Mouse (Mus musculus): Measurements from ENCODE around the gene Palm2. TPM values are rescaled to one million over a fixed set of nuclear protein-coding genes. Genes with fewer than 3 reads are reported as not detected.
A peak's percentile ranks its signal among the peaks of the same experiment; 100 is the strongest.

The Palm2 gene
- polyA plus RNA-seq, 1 experiment from 2014 or later = 8.6 TPM

DNA sequence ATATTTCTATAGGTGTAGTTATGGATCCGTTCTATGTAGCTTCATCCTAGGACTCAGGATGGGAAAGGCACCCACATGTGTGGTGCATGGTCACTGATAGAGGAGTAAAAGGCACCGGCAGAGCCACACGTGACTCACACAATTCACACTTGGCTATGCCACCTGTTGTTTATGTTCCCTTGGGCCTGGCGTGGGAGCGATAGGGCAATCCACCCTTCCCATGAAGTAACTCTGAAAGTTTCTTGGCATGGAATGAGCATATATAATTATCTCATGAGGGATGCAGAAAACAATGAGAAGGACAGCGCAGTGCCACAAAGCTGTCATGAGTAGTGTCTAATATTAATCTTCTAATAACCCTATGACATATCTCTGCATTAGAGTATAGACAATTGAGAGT lies 296.0 kb downstream of the Palm2 start:
- no peak overlapping the region for H3K9ac ChIP-seq
- H3K27me3 ChIP-seq = no peaks in the 10 kb centered on the region
- H3K4me3 ChIP-seq = no peak overlapping the region
- no peaks in the 10 kb centered on the region for H3K36me3 ChIP-seq
- H3K4me2 ChIP-seq = no peak overlapping the region
- ATAC-seq (ENCODE audit: insufficient number of reproducible peaks, low FRiP score, low TSS enrichment, low read depth) = no peak
- no peaks in the 10 kb centered on the region for H3K4me1 ChIP-seq
- no peaks in the 10 kb centered on the region for H3K9me3 ChIP-seq
- H3K27ac ChIP-seq = no peak overlapping the region
- WGBS = 88% methylated on average over 6 of the region's 6 CpGs

- H3K9me3 ChIP-seq = no peaks in the 10 kb centered on the region
- no peak for ATAC-seq (ENCODE audit: insufficient number of reproducible peaks, low FRiP score, low TSS enrichment, low read depth)
- H3K27ac ChIP-seq = no peak overlapping the region
- no peaks in the 10 kb centered on the region for H3K36me3 ChIP-seq
- WGBS = 81% methylated on average over 11 of the region's 11 CpGs
- H3K4me1 ChIP-seq = no peaks in the 10 kb centered on the region; the same call in 1 of the 2 replicates
- H3K4me2 ChIP-seq = no peak overlapping the region
- H3K27me3 ChIP-seq = no peaks in the 10 kb centered on the region
- H3K4me3 ChIP-seq = no peak overlapping the region
- H3K9ac ChIP-seq = no peak overlapping the region
Measured at GRCm38 (mm10) chr4:57730801-57731598, 297.0 kb downstream of the Palm2 start.

- no peak overlapping the region for H3K27ac ChIP-seq
- no peaks in the 10 kb centered on the region for H3K9me3 ChIP-seq
- no peaks in the 10 kb centered on the region for H3K36me3 ChIP-seq
- H3K4me2 ChIP-seq = no peak overlapping the region
- H3K9ac ChIP-seq = no peak overlapping the region
- ATAC-seq (ENCODE audit: insufficient number of reproducible peaks, low FRiP score, low TSS enrichment, low read depth) = no peak
- H3K27me3 ChIP-seq = no peaks in the 10 kb centered on the region
- 86% methylated on average over 5 of the region's 5 CpGs for WGBS
- H3K4me3 ChIP-seq = no peak overlapping the region
- H3K4me1 ChIP-seq = no peaks in the 10 kb centered on the region; the same call in 1 of the 2 replicates
Measured at GRCm38 (mm10) chr4:57732351-57732750, 298.3 kb downstream of the Palm2 start.

DNA sequence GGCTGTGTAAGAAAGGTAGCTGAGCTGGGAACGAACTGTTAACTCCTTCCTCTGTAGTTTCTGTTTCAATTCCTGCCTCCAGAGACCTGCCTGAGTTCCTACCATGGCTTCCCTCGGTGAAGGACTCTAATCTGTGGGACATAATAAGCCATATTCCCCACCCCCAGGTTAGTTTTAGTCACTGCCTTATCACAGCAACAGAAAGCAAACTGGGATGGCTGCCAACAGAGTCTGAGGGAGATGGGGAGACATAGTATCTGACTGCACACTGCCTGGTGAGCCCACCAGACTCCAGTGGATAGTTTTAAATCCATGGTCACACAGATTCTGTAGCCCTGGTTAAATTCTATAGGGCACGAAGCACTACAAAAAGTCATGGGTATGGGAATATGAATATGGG lies 299.4 kb downstream of the Palm2 start:
- no peak for ATAC-seq (ENCODE audit: insufficient number of reproducible peaks, low FRiP score, low TSS enrichment, low read depth)
- Histone ChIP-seq H3K4me2 (no peak overlapping the region), H3K36me3 (no peaks in the 10 kb centered on the region), H3K4me1 (peaks cover 2% of the 10 kb centered on the region), H3K9me3 (no peaks in the 10 kb centered on the region), H3K9ac (no peak overlapping the region), H3K27ac (no peak overlapping the region), H3K27me3 (no peaks in the 10 kb centered on the region), H3K4me3 (no peak overlapping the region)
- 67% methylated on average over 3 of the region's 3 CpGs for WGBS

GRCm38 (mm10) chr4:57735426-57735825 lies 301.4 kb downstream of the Palm2 start:
- Histone ChIP-seq H3K4me2 (no peak overlapping the region), H3K27me3 (no peaks in the 10 kb centered on the region), H3K36me3 (no peaks in the 10 kb centered on the region), H3K4me3 (no peak overlapping the region), H3K4me1 (peaks cover 13% of the 10 kb centered on the region), H3K9me3 (no peaks in the 10 kb centered on the region), H3K9ac (no peak overlapping the region), H3K27ac (no peak overlapping the region)
- no peak for ATAC-seq (ENCODE audit: insufficient number of reproducible peaks, low FRiP score, low TSS enrichment, low read depth)
- WGBS = 76% methylated on average over 5 of the region's 5 CpGs

DNA sequence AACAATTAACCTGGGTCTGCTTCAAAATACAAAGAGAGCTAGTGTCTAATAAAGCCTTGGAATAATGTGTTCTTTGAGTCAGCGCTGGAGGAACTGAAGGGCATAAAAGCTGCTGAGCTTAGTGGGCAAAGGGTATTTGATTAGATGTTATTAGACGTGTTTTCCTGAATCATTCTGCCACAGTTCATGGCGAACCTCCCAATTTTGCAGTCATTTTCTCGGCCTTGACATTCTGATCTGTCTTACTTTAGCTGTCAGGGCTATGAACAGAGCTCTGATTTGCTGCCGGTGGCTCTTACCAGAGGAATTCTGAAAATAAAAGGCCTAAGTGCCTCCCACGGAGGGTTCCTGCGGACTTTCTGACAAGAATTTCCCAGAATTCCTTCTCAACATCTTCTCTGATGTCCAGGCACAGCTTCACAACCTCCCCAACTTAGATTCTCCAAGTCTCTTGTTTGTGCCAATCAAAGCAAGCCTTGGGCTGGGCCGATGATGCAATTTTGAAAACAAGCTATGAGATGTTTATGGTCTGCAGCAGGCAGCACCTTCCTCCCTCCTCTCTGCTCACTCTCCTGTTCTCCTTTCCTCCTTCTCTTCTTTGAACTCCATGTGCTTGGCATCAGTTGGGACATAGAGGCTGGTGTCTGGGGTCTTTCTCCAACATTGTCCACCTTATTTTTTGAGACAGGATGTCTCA lies 305.0 kb downstream of the Palm2 start:
- Histone ChIP-seq H3K36me3 (no peaks in the 10 kb centered on the region), H3K4me2 (no peak overlapping the region), H3K27ac (no peak overlapping the region), H3K4me1 (peaks cover 25% of the 10 kb centered on the region), H3K4me3 (no peak overlapping the region), H3K27me3 (no peaks in the 10 kb centered on the region), H3K9me3 (no peaks in the 10 kb centered on the region), H3K9ac (no peak overlapping the region)
- ATAC-seq (ENCODE audit: insufficient number of reproducible peaks, low FRiP score, low TSS enrichment, low read depth) = no peak
- WGBS = 23% methylated on average over 8 of the region's 8 CpGs

- Histone ChIP-seq H3K4me1 (peaks cover 24% of the 10 kb centered on the region), H3K4me2 (no peak overlapping the region), H3K4me3 (no peak overlapping the region), H3K27me3 (no peaks in the 10 kb centered on the region), H3K9me3 (no peaks in the 10 kb centered on the region), H3K36me3 (peaks cover 5% of the 10 kb centered on the region; the same call in 1 of the 2 replicates), H3K9ac (no peak overlapping the region), H3K27ac (no peak overlapping the region)
- WGBS = 40% methylated on average over 11 of the region's 11 CpGs
- ATAC-seq (ENCODE audit: insufficient number of reproducible peaks, low FRiP score, low TSS enrichment, low read depth) = no peak
Measured at GRCm38 (mm10) chr4:57743325-57743929, 309.4 kb downstream of the Palm2 start.

DNA sequence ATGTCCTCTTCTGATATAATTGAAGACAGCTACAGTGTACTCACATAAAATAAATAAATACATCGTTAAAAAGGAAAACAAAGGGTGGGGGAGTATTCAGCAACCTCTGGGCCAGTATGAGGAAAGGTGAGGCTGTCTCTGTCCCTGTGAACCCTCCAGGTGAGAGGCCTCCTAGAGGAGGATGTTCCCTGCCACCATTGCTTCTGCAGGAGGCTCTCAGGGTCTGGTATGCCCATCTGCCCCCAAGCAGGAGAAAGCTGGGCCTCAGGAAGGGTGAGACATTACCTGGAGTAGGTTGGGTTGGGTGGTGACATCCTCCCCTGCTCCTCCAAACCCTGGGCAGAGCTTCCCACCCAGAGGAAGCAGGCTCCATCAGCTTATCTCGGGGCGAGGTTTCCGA lies 316.6 kb downstream of the Palm2 start:
- WGBS = 61% methylated on average over 4 of the region's 4 CpGs
- Histone ChIP-seq H3K4me3 (no peak overlapping the region), H3K27ac (no peak overlapping the region), H3K9ac (no peak overlapping the region), H3K9me3 (no peaks in the 10 kb centered on the region), H3K4me1 (no peaks in the 10 kb centered on the region), H3K4me2 (no peak overlapping the region), H3K27me3 (no peaks in the 10 kb centered on the region), H3K36me3 (peaks cover 5% of the 10 kb centered on the region; the same call in 1 of the 2 replicates)
- ATAC-seq (ENCODE audit: insufficient number of reproducible peaks, low FRiP score, low TSS enrichment, low read depth) = no peak

DNA sequence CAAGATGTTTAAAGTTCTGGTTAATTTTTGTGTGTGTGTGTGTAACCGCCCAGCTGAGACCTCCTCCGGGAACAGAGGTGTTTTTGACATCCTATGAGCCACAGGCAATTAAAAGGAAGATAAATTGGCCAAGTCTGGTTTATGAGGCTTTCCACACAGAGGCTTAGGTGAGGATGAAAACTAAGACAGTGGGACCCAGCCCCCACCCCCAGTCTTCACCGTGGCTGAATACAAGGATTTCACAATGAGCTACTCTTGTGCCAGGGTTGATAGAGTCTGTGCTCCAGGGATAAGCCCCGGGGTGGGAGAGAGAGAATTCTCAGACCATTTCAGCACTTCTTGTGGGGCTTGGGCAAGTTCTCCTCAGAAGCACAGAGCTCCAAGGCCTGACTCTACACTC lies 317.0 kb downstream of the Palm2 start:
- H3K9me3 ChIP-seq = no peaks in the 10 kb centered on the region
- 44% methylated on average over 4 of the region's 4 CpGs for WGBS
- H3K36me3 ChIP-seq = peaks cover 3% of the 10 kb centered on the region; the same call in 1 of the 2 replicates
- no peak overlapping the region for H3K9ac ChIP-seq
- H3K27ac ChIP-seq = no peak overlapping the region
- no peak overlapping the region for H3K4me3 ChIP-seq
- no peaks in the 10 kb centered on the region for H3K27me3 ChIP-seq
- ATAC-seq (ENCODE audit: insufficient number of reproducible peaks, low FRiP score, low TSS enrichment, low read depth) = no peak
- no peaks in the 10 kb centered on the region for H3K4me1 ChIP-seq
- no peak overlapping the region for H3K4me2 ChIP-seq

DNA sequence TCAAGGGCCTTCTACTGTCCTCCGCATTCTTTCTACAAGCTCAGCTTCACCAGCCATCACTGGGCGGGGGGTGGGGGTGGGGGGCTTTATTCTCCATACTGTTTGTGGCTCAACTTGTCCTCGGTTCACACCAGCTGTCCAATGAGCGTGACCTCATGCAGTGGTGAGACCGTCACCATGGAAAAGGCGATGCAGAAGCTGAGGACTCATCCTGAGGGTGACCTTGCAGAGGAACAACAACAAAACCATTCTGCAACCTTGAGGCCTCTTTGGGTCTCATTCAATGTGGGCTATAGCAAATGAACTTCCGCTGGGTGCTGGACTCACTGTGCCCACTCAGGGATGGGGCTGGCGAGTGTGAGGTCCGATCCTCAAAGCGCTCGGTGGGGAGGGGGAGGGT lies 317.5 kb downstream of the Palm2 start:
- H3K27ac ChIP-seq = no peak overlapping the region
- H3K4me2 ChIP-seq = no peak overlapping the region
- H3K9me3 ChIP-seq = no peaks in the 10 kb centered on the region
- H3K36me3 ChIP-seq = peaks cover 3% of the 10 kb centered on the region; the same call in 1 of the 2 replicates
- no peaks in the 10 kb centered on the region for H3K4me1 ChIP-seq
- no peaks in the 10 kb centered on the region for H3K27me3 ChIP-seq
- no peak for ATAC-seq (ENCODE audit: insufficient number of reproducible peaks, low FRiP score, low TSS enrichment, low read depth)
- no peak overlapping the region for H3K4me3 ChIP-seq
- no peak overlapping the region for H3K9ac ChIP-seq
- WGBS = 93% methylated on average over 11 of the region's 11 CpGs

- ATAC-seq (ENCODE audit: insufficient number of reproducible peaks, low FRiP score, low TSS enrichment, low read depth) = no peak
- Histone ChIP-seq H3K9me3 (no peaks in the 10 kb centered on the region), H3K36me3 (peaks cover 3% of the 10 kb centered on the region; the same call in 1 of the 2 replicates), H3K9ac (no peak overlapping the region), H3K27me3 (no peaks in the 10 kb centered on the region), H3K27ac (no peak overlapping the region), H3K4me1 (0 out of 2 replicates have a peak, but pooled peaks cover 5% of the 10 kb centered on the region), H3K4me3 (no peak overlapping the region), H3K4me2 (no peak overlapping the region)
- WGBS = 89% methylated on average over 11 of the region's 11 CpGs
Measured at GRCm38 (mm10) chr4:57755085-57755484, 321.0 kb downstream of the Palm2 start.

GRCm38 (mm10) chr4:57757997-57758396 lies 323.9 kb downstream of the Palm2 start:
- Histone ChIP-seq H3K27ac (peak overlapping the region; percentile 22; the same call in 1 of the 2 replicates), H3K4me3 (no peak overlapping the region)
- no peak for ATAC-seq (ENCODE audit: insufficient number of reproducible peaks, low FRiP score, low TSS enrichment, low read depth)

More at GRCm38 (mm10) chr4:57757997-57758396, 323.9 kb downstream of the Palm2 start:
- Histone ChIP-seq H3K9ac (no peak overlapping the region), H3K9me3 (no peaks in the 10 kb centered on the region), H3K4me2 (no peak overlapping the region), H3K27me3 (no peaks in the 10 kb centered on the region), H3K4me1 (0 out of 2 replicates have a peak, but pooled peaks cover 5% of the 10 kb centered on the region), H3K36me3 (no peaks in the 10 kb centered on the region)
- 50% methylated on average over 11 of the region's 11 CpGs for whole genome bisulfite sequencing

Measured in limb, embryonic 15.5 days (tissue).